Mouse (Mus musculus) midbrain, embryonic 12.5 days (tissue): ENCODE measurements at regions not wholly inside any gene's neighbourhood (a gene's known extent, or its start where the extent isn't known, plus 50 kb on each side); places are given as distances from the start of the nearest gene placed in this dataset.
A peak's percentile ranks its signal among the peaks of the same experiment; 100 is the strongest.
"Not testable (repeated sequence)": the region's sequence is repeated elsewhere in the genome, so short reads cannot be mapped to it uniquely, and the experiment has no call there.

Source experiments
- ATAC-seq: fragments of 200-750 bp; cut with Nextera tagmentation; 2 replicates; pipeline ENCODE4 v1.8.0; 2017; ENCODE audit warnings: low read depth, moderate TSS enrichment, moderate library complexity; ENCODE audit not compliant: low FRiP score
- H3K27ac ChIP-seq: fragments of 300-500 bp; sonication (generic); replicated peaks from 2 replicates; pipeline ENCODE4 v1.5.1; 2016; ENCODE audit warnings: mild to moderate bottlenecking
- H3K27me3 ChIP-seq: fragments of 300-500 bp; sonication (generic); 2 replicates; pipeline ENCODE4 v1.6.1; 2016; ENCODE audit warnings: mild to moderate bottlenecking
- H3K36me3 ChIP-seq: fragments of 300-500 bp; sonication (generic); 2 replicates; pipeline ENCODE4 v1.6.1; 2016
- H3K4me1 ChIP-seq: fragments of 300-500 bp; sonication (generic); 2 replicates; pipeline ENCODE4 v1.6.1; 2016
- H3K4me2 ChIP-seq: fragments of 300-500 bp; sonication (generic); replicated peaks from 2 replicates; pipeline ENCODE4 v1.6.1; 2016; ENCODE audit warnings: mild to moderate bottlenecking, moderate library complexity
- H3K4me3 ChIP-seq: fragments of 300-500 bp; sonication (generic); 2 replicates; pipeline ENCODE4 v1.5.1; 2016; ENCODE audit warnings: mild to moderate bottlenecking
- H3K9ac ChIP-seq: fragments of 300-500 bp; sonication (generic); replicated peaks from 2 replicates; pipeline ENCODE4 v1.6.1; 2016; ENCODE audit warnings: mild to moderate bottlenecking, moderate library complexity
- H3K9me3 ChIP-seq: fragments of 300-500 bp; sonication (generic); 2 replicates; pipeline ENCODE4 v1.6.1; 2016; ENCODE audit warnings: mild to moderate bottlenecking
- WGBS: fragments of 180-500 bp; shearing (Covaris S2); methylation state at CpG from one replicate; pipeline ENCODE4 v1.1.7; 2016; 5-methylcytosine and 5-hydroxymethylcytosine counted together

GRCm38 (mm10) chr14:54147546-54147945 lies 106.4 kb downstream of the Dad1 start:
- no peak for ATAC-seq
- Histone ChIP-seq H3K36me3 (no peaks in the 10 kb centered on the region), H3K9ac (no peak overlapping the region), H3K4me1 (peaks cover 16% of the 10 kb centered on the region), H3K27me3 (no peaks in the 10 kb centered on the region), H3K27ac (no peak overlapping the region), H3K4me2 (no peak overlapping the region), H3K4me3 (no peak overlapping the region), H3K9me3 (no peaks in the 10 kb centered on the region)
- 84% methylated on average over 5 of the region's 7 CpGs for WGBS

GRCm38 (mm10) chr14:54145743-54146741 lies 107.9 kb downstream of the Dad1 start:
- Histone ChIP-seq H3K9me3 (no peaks in the 10 kb centered on the region), H3K4me1 (peaks cover 16% of the 10 kb centered on the region), H3K9ac (no peak overlapping the region), H3K27ac (peak overlapping the region; percentile 54), H3K4me3 (no peak overlapping the region), H3K4me2 (peak overlapping the region; percentile 10; the same call in 1 of the 2 replicates), H3K36me3 (no peaks in the 10 kb centered on the region), H3K27me3 (no peaks in the 10 kb centered on the region)
- peak; percentile 12; the same call in 1 of the 2 replicates for ATAC-seq
- 23% methylated on average over 11 of the region's 11 CpGs for WGBS

GRCm38 (mm10) chr14:54143828-54144227 lies 110.1 kb downstream of the Dad1 start:
- H3K4me1 ChIP-seq: peaks cover 16% of the 10 kb centered on the region
- H3K27ac ChIP-seq: no peak overlapping the region
- no peak overlapping the region for H3K4me3 ChIP-seq
- no peak for ATAC-seq
- H3K36me3 ChIP-seq: no peaks in the 10 kb centered on the region
- 75% methylated on average over 1 of the region's 1 CpGs for WGBS
- no peak overlapping the region for H3K9ac ChIP-seq
- no peaks in the 10 kb centered on the region for H3K27me3 ChIP-seq
- no peaks in the 10 kb centered on the region for H3K9me3 ChIP-seq
- no peak overlapping the region for H3K4me2 ChIP-seq

- Histone ChIP-seq H3K4me3 (no peak overlapping the region), H3K27ac (no peak overlapping the region), H3K4me2 (no peak overlapping the region), H3K9me3 (no peaks in the 10 kb centered on the region), H3K27me3 (no peaks in the 10 kb centered on the region), H3K36me3 (no peaks in the 10 kb centered on the region), H3K4me1 (no peaks in the 10 kb centered on the region), H3K9ac (no peak overlapping the region)
- ATAC-seq: no peak
- WGBS: 89% methylated on average over 3 of the region's 3 CpGs
Observed at GRCm38 (mm10) chr14:54138288-54138687, 115.6 kb downstream of the Dad1 start.

DNA sequence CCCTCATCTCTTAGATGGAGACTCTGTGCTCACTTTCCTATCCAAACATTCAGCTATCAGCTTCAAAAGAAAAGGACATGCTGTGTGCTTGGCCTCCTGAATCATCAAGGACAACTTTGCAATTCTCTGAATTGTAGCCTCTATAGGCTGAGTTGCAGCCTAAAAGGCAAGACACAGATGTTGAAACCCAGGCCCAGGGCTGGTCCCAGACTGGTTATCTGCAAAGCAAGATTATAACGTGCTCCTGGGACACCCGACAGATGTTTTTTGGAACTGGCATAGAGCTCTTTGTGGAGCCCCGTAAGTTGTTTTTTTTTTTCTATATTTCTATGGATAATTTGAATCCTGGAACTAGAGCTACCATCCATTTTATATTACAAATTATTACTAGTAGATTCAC lies 117.4 kb downstream of the Dad1 start:
- Histone ChIP-seq H3K9ac (no peak overlapping the region), H3K36me3 (no peaks in the 10 kb centered on the region)
- 95% methylated on average over 3 of the region's 3 CpGs for WGBS

DNA sequence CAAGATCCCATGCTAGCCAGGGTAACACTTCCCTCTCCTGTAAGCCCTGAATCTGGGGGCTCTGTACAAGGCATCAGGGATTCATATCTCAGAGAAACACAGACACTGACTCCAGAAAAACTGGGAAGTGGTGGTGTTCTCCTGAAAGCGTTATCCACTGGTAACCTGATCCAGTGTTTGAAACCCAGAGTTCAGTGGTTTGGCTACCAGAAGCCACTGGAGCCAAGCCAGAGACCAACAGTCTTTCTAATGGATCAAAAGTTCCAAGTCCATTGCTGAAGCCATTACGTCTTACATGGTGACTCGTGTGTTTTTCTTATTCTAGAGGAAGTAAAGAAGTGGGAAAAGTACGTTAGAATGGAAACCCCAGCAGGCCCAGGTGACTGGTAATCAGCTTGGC lies 125.6 kb downstream of the Dad1 start:
- H3K4me1 ChIP-seq: peaks cover 10% of the 10 kb centered on the region
- no peak overlapping the region for H3K9ac ChIP-seq
- H3K4me3 ChIP-seq: no peak overlapping the region
- no peaks in the 10 kb centered on the region for H3K27me3 ChIP-seq
- no peaks in the 10 kb centered on the region for H3K36me3 ChIP-seq
- H3K27ac ChIP-seq: no peak overlapping the region
- H3K4me2 ChIP-seq: no peak overlapping the region
- no peak for ATAC-seq
- WGBS: 72% methylated on average over 4 of the region's 4 CpGs
- H3K9me3 ChIP-seq: no peaks in the 10 kb centered on the region

More for the DNA sequence above, 117.4 kb downstream of the Dad1 start:
- no peaks in the 10 kb centered on the region for H3K27me3 ChIP-seq
- no peak overlapping the region for H3K4me3 ChIP-seq
- no peaks in the 10 kb centered on the region for H3K4me1 ChIP-seq
- ATAC-seq: no peak
- no peak overlapping the region for H3K27ac ChIP-seq
- no peak overlapping the region for H3K4me2 ChIP-seq
- no peaks in the 10 kb centered on the region for H3K9me3 ChIP-seq

- Histone ChIP-seq H3K27ac (no peak overlapping the region), H3K36me3 (no peaks in the 10 kb centered on the region), H3K4me3 (no peak overlapping the region), H3K27me3 (no peaks in the 10 kb centered on the region), H3K9me3 (no peaks in the 10 kb centered on the region), H3K4me1 (peaks cover 12% of the 10 kb centered on the region), H3K9ac (no peak overlapping the region), H3K4me2 (no peak overlapping the region)
- ATAC-seq: no peak
Observed at GRCm38 (mm10) chr14:54125510-54125909, 128.4 kb downstream of the Dad1 start.

DNA sequence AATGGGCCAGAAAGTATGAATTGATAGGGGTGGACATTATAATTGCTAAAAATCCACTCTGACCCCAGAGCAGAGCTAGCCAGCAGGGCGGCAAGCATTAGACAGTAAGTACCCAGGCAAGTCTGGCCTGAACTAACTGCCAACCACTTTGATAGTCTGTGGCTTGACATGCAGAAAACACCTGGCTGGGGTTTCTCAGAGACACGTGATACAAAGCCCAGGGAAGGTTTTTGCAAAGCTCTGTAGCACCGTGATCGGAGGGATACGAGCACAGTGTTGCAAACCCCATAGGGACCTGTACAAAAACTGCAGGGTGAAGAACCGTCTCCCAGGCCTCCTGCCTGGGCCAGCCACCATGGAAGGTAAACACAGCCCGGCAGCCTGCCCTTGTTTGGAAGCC lies 131.9 kb downstream of the Dad1 start:
- Histone ChIP-seq H3K4me3 (no peak overlapping the region), H3K27ac (no peak overlapping the region), H3K9ac (no peak overlapping the region), H3K36me3 (no peaks in the 10 kb centered on the region), H3K4me1 (peaks cover 12% of the 10 kb centered on the region), H3K9me3 (peaks cover 4% of the 10 kb centered on the region; the same call in 1 of the 2 replicates), H3K4me2 (no peak overlapping the region), H3K27me3 (no peaks in the 10 kb centered on the region)
- ATAC-seq: no peak
- 81% methylated on average over 7 of the region's 7 CpGs for WGBS

DNA sequence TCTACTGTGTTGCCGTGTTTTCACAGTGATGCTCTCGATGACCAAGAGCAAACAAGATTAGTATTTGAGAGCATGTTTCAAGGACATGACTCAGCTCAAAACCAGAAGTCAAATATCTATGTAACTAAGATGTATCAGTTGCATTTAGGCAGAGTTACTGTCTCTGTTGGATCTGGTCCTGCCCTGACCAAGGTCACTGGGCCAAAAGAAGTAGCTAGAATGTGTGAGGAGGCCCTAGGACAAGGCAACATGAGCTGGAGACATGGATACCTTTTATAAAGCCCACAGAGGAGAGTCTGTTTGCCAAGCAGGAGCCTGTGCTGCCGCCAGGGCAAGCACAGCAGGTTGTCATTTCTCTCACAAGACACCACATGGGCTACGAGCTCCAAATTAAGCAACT lies 132.6 kb downstream of the Dad1 start:
- WGBS: 82% methylated on average over 4 of the region's 4 CpGs
- H3K27me3 ChIP-seq: no peaks in the 10 kb centered on the region
- ATAC-seq: no peak

GRCm38 (mm10) chr14:54120194-54120593 lies 133.7 kb downstream of the Dad1 start:
- H3K27me3 ChIP-seq: no peaks in the 10 kb centered on the region
- no peaks in the 10 kb centered on the region for H3K36me3 ChIP-seq
- no peak overlapping the region for H3K9ac ChIP-seq
- WGBS: 91% methylated on average over 5 of the region's 5 CpGs
- H3K4me2 ChIP-seq: no peak overlapping the region
- H3K27ac ChIP-seq: no peak overlapping the region
- peaks cover 4% of the 10 kb centered on the region; the same call in 1 of the 2 replicates for H3K9me3 ChIP-seq
- H3K4me3 ChIP-seq: no peak overlapping the region
- ATAC-seq: no peak
- H3K4me1 ChIP-seq: peaks cover 7% of the 10 kb centered on the region; the same call in 1 of the 2 replicates

More for the DNA sequence above, 132.6 kb downstream of the Dad1 start:
- no peak overlapping the region for H3K4me3 ChIP-seq
- H3K27ac ChIP-seq: no peak overlapping the region
- no peak overlapping the region for H3K9ac ChIP-seq
- H3K4me2 ChIP-seq: no peak overlapping the region
- peaks cover 12% of the 10 kb centered on the region for H3K4me1 ChIP-seq
- H3K36me3 ChIP-seq: no peaks in the 10 kb centered on the region
- H3K9me3 ChIP-seq: peaks cover 4% of the 10 kb centered on the region; the same call in 1 of the 2 replicates

GRCm38 (mm10) chr14:54117607-54118006 lies 136.3 kb downstream of the Dad1 start:
- H3K27ac ChIP-seq, H3K27me3 ChIP-seq, H3K4me1 ChIP-seq, H3K4me3 ChIP-seq, H3K4me2 ChIP-seq, H3K36me3 ChIP-seq, H3K9me3 ChIP-seq, H3K9ac ChIP-seq, ATAC-seq: not testable (repeated sequence)
- 90% methylated on average over 8 of the region's 8 CpGs for WGBS

- Histone ChIP-seq H3K36me3 (no peaks in the 10 kb centered on the region), H3K27ac (no peak overlapping the region), H3K9ac (no peak overlapping the region), H3K27me3 (no peaks in the 10 kb centered on the region), H3K4me2 (no peak overlapping the region), H3K4me1 (peaks cover 17% of the 10 kb centered on the region), H3K9me3 (peaks cover 4% of the 10 kb centered on the region; the same call in 1 of the 2 replicates), H3K4me3 (no peak overlapping the region)
- no peak for ATAC-seq
- WGBS: 74% methylated on average over 2 of the region's 2 CpGs
Observed at GRCm38 (mm10) chr14:54113216-54113615, 140.7 kb downstream of the Dad1 start.
